Mouse (Mus musculus) A20 (cell line): Measurements from ENCODE around the gene Cdh20.
"Not testable (repeated sequence)": the region's sequence is repeated elsewhere in the genome, so short reads cannot be mapped to it uniquely, and the experiment has no call there.

Experiments used
- DNase-seq: peaks from one replicate; pipeline ENCODE4 v3.0.0-alpha.2; 2011; ENCODE audit warnings: low read depth, low spot score

The Cdh20 gene

GRCm38 (mm10) chr1:104912407-104912806 lies 144.1 kb downstream of the Cdh20 start:
- DNase-seq = no peak

DNA sequence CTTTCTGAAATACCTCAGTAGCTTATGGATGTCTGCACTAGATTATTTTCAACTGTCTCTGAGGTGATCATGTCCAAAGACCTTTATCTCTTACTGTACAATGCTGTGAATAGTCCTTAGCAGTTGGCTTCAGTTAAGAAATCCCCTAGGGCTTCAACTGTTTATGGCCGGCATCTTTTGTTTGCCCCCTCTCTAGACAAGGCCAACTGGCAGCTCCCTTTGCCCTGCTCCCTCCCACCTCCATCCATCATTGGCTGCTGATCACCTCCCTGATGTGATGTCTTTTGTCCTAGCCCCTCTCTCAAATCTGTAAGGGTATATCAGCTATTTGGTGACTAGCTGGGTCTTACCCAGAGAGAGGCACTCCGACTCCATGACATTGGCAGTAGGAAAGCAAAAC lies 148.2 kb downstream of the Cdh20 start:
- no peak for DNase-seq

DNA sequence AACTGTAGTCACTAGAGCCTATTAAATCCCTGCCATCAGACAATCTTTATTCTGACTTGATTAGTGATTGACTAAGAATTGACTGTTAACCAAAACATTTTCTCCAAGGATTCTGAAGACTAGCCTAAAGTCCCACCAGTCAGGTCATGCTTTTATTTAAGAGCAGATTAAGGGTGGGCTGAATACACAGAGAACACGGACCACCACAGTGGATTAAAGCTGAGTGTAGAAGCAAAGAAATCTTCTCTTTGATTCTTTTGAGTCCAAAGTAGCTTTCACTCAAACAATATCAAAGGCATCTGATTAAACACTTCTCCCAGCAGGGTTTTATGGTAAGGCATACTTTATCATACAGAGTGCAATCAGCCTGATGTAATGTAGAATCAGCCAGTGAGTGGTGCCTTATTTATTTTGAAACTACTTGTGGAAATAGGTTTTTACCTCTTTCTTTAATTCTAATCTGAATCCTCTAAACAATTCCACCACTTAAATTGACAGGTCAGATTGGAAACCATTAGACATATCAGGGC lies 149.0 kb downstream of the Cdh20 start:
- DNase-seq = no peak

- DNase-seq = no peak
Observed at GRCm38 (mm10) chr1:104933051-104933450, 164.7 kb downstream of the Cdh20 start.

DNA sequence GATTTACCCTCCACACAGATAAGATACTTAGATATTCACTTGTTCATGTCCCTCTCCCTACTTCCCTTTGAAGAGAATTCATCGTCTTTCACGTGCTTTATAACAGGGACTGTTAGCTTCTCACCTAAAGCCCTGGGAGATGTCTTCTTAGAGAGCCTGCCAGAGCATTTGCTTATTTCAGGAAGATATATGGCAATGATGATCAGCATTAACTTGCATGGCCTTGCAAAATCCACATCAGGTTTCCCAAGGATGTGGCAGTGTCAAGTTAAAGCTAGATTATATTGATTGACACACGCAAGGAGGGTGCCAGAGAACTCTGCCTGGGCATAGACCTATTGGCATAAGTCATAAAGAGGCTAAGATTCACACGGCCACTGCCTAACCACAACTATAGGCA lies 168.6 kb downstream of the Cdh20 start:
- DNase-seq = no peak

GRCm38 (mm10) chr1:104939156-104939555 lies 170.8 kb downstream of the Cdh20 start:
- DNase-seq = no peak

DNA sequence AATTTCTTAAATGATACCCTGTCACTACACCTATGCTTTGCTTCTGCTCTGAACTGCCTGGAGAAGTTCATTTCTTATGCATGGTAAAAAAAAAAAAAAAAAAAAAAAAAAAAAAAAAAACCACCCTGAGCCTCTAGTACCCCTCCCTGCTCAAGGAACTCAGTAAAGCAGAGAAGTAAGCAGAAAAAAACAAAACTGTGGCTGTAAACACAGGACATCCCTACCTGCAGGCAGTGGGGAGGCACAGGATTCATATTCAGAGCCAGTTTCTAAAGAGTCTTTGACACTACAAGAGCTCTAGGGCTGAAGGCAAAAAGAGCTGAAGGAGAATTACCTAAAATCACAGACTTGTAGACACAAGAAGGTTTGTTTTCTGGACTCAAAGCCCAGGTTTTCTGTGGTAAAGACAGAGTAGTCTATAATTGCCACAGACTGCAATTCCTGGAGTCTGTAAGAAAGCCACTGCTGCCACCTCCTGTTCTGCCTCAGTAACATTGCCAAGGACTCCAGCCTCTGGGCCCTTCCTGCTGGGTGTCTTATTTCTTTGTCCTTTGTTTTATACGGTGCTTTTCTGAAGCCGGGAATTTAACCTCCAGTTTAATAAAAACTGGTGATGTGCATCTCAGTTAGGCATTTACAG lies 176.3 kb downstream of the Cdh20 start:
- no peak for DNase-seq

DNA sequence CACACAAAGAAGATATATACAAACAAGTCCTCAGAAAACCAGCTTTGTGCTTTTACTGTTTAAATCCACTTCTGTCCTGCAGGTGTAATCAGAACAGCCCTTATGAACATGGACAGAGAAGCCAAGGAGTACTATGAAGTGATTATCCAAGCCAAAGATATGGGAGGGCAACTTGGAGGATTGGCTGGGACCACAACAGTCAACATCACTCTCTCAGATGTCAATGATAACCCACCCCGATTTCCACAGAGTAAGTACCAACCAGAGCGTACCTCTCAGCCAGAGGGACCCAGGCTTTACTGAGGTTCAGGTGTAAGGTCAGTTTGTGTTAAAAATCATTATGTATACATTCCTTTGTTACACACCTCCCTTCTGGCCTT lies 176.8 kb downstream of the Cdh20 start:
- DNase-seq = no peak

GRCm38 (mm10) chr1:104949640-104950039 lies 181.3 kb downstream of the Cdh20 start:
- DNase-seq = not testable (repeated sequence)

GRCm38 (mm10) chr1:104957046-104957445 lies 188.7 kb downstream of the Cdh20 start:
- no peak for DNase-seq

- no peak for DNase-seq
Observed at GRCm38 (mm10) chr1:104961670-104962069, 193.3 kb downstream of the Cdh20 start.

DNA sequence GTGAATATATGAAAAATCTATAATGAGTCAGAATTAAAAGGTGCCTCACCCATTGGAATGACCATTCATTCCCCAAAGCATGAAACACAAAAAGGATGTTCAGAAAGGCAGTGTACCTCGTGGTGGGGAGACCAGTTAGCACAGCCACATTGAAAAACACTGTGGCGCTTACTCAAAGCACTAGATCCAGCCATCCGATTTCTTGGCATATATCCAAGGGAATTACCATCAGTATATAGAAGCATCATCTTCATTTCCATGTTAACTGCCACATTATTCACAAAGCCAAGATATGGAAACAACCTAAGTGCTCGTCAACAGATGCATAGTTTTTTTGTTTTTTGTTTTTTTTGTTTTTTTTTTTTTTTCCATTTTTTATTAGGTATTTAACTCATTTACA lies 193.9 kb downstream of the Cdh20 start:
- no peak for DNase-seq

- no peak for DNase-seq
Observed at GRCm38 (mm10) chr1:104979068-104979467, 210.7 kb downstream of the Cdh20 start.

DNA sequence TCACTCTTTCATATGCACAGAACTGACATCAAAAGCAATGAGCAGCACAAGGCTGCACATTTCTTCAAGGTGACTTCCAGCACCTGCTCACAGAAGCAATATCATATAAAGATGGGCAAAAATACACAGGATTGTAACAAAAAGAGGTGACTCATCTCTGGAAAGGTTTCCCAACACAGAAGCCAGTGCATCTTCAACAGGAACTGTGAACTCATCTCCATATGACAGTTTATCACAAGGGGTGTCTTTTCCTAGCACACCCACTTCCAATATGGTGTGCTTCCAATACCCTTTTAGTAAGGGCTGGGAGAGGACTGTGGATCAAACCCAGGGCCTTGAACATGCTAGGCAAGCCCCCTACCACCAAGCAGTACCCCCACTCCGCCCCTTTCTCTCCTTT lies 211.9 kb downstream of the Cdh20 start:
- no peak for DNase-seq

GRCm38 (mm10) chr1:104986222-104986973 lies 218.1 kb downstream of the Cdh20 start:
- peak; percentile 67 for DNase-seq

GRCm38 (mm10) chr1:104987526-104987925 lies 219.2 kb downstream of the Cdh20 start:
- no peak for DNase-seq

DNA sequence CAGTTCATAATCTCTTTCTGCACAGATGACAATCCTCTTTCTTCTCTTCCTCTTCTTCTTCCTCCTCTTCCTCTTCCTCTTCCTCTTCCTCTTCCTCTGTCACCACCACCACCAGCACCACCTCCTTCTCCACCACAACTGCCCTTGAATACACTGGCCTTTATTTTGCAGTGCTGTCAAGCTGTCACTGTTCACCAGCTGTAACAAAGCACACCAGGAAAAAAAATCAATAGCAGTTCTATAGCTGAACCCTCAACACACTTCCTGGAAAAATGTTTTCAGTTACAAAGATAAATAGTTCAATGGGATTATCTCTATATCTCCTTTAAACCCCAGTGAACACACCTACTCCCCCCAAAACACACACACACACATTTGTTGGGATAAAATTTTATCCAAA lies 224.1 kb downstream of the Cdh20 start:
- DNase-seq = no peak

DNA sequence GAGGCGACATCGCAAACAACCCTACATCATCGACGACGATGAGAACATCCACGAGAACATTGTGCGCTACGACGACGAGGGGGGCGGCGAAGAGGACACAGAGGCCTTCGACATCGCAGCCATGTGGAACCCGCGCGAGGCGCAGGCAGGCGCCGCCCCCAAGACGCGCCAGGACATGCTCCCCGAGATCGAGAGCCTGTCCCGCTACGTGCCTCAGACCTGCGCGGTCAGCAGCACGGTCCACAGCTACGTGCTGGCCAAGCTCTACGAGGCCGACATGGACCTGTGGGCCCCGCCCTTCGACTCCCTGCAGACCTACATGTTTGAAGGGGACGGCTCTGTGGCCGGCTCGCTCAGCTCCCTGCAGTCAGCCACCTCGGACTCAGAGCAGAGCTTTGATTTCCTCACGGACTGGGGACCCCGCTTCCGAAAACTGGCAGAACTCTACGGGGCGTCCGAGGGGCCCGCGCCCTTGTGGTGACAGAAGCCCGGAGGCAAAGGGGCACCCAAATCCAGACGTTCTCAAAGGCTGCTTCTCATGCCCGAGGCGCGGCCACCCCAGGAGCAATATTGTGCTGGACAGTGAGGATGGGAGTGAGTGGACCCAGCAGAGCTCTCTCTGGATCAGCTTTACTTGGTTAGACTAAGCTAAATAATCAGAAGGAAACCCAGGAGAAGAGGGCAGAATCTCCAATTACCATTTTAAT lies 225.7 kb downstream of the Cdh20 start:
- no peak for DNase-seq

- no peak for DNase-seq
Observed at GRCm38 (mm10) chr1:104994612-104994986, 226.3 kb downstream of the Cdh20 start.

GRCm38 (mm10) chr1:104997814-104998213 lies 229.5 kb downstream of the Cdh20 start:
- DNase-seq = no peak

DNA sequence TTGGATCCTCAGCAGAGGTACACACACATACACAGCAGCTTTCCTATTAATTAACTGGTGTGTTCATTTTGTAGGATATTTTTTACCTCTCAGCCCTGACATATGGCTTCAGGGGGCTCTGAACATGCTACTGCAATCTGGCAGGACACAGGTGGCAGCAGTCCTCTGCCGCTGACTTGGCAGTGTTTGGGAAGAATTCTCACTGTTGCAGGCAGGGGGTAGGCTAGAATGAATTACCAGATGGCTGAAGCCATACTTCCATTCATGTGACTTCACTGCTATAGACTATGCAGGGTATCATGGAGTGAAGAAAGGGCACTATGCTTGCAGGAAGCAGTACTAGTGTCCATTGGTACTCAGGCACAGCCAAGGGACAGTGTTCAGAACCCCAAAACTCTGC lies 233.8 kb downstream of the Cdh20 start:
- no peak for DNase-seq

DNA sequence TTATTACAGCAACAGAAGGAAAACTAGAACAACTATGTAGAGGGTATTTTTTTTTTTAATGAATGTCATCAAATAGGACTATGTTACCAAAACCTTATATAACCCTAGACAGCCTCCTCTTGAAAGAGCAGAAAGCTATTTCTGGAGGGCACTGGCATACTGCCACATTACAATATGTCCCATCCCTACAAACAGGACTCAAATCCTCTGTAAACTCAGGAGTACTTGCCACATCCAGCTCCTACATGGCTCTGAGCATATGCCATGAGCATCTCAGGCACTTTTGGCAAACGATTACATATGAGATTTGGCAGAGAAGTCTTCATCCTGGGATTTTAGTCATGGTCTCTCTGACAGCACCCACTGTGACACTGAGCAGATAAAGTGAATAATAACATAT lies 235.5 kb downstream of the Cdh20 start:
- DNase-seq = no peak

DNA sequence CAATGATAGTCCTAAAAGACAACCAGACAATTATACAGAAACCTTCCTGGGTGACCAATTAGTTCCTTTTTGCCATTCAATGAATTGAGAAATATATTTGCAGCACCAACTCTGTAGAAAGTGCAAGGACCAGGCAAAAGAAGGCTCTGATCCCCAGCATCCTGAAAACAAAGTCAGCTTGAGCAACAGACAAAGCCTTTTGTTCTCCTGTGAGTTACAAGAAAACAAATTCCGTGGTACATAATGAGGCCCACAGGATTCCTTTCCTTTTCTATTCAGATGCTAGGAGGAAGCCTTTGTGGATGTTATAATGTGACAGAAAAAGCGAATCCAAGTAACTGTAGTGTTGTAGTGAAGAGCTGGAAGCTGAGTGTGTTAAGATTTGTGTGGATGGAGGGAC lies 244.3 kb downstream of the Cdh20 start:
- DNase-seq = no peak
